Mouse (Mus musculus): Measurements from ENCODE around the gene Med4.
A peak's percentile ranks its signal among the peaks of the same experiment; 100 is the strongest.
"Not testable (repeated sequence)": the region's sequence is repeated elsewhere in the genome, so short reads cannot be mapped to it uniquely, and the experiment has no call there.

Med4 gene

DNA sequence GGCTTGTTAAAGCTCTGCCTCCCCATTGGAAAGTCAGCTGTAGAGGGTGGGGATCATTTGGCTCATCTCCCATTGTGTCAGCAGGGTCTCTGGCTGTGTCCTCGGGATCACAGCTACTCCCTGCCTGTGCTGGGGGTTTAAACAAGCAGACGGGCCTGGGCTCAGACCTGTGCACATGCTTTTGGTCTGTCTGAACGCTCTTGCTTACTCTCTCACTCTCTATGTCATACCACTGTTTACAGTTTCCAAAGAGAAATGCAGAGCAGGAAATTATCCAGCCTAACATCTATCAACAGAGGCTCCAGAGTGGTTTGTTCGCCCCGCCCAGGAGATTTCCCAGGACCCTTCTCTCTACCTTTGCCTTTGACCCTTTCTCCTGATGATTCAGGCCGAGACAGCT, 8.1 kb upstream of the Med4 start:
- no peak for DNase-seq (ENCODE audit: low read depth)

DNA sequence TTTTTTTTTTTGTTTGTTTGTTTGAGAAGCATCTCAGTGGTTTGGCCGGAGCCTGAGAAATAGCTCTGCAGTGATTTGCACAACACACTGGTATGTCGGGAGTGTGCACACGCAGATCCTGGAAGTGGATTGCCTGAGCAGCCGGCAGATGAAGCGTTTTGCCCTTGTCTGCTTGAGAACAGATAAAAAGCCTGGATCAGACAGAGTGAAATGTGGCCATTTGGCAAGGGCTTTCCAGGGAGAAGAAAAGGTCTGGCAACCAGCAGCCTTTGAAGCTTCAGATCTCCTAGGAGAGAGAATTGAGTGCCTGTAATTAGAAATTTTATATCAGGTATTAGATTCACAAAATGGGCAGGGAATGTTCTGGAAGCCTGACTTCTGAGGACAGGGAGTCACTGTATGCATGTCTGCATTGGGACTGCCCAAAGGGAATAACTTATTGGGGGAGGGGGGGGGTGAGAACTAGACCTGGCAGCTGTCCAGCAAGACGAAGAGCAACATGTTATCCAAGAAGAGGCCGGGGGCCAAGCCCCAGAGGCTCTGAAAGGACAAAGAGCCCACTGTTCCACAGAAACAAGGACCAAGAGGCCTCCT, 7.1 kb upstream of the Med4 start:
- DNase-seq (ENCODE audit: low read depth) = no peak

- no peak for DNase-seq (ENCODE audit: low read depth)
Observed at GRCm38 (mm10) chr14:73503237-73503933, 6.4 kb upstream of the Med4 start.

GRCm38 (mm10) chr14:73506283-73506682, 3.5 kb upstream of the Med4 start:
- no peak for DNase-seq (ENCODE audit: low read depth)

- DNase-seq (ENCODE audit: low read depth) = peak; percentile 65
Observed at GRCm38 (mm10) chr14:73507200-73507599, 2.6 kb upstream of the Med4 start.

- peak; percentile 88 for DNase-seq (ENCODE audit: low read depth)
Observed at GRCm38 (mm10) chr14:73507702-73508376, 2.0 kb upstream of the Med4 start.

DNA sequence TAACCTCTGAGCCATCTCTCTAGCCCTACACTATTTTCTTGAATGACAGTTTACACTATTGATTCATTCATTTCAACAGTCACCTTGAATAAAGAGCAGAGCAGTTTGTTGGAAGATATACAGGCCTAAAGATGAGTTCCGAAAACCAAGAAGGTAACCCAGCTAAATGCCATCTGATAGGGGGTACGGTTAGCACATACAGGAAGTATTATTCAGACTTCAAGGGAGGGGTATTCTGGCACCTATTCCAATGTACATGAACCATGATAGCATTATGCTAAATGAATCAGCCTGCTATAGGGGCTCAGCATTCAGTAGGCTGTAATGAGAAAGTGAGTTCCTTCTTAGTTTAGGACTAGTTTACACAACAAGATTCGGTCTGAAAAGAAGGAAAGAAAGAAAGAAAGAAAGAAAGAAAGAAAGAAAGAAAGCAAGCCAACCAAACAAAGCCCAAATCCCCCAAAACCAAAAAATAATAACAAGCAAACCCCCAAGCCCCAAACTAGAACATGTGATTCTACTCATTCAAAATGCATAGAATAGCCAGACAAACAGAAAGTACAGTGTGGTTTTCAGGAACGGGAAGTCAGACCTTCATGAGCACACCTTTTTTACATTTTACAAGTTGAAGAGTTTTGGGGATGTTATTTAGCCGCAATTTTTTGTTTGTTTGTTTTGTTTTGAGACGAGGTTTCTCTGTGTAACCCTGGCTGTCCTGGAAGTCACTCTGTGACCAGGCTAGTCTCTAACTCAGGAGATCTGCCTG, 1.0 kb upstream of the Med4 start:
- peak; percentile 81 for DNase-seq (ENCODE audit: low read depth)

- DNase-seq (ENCODE audit: low read depth) = peak; percentile 58
Observed at GRCm38 (mm10) chr14:73524136-73524535, 14.3 kb downstream of the Med4 start.

DNA sequence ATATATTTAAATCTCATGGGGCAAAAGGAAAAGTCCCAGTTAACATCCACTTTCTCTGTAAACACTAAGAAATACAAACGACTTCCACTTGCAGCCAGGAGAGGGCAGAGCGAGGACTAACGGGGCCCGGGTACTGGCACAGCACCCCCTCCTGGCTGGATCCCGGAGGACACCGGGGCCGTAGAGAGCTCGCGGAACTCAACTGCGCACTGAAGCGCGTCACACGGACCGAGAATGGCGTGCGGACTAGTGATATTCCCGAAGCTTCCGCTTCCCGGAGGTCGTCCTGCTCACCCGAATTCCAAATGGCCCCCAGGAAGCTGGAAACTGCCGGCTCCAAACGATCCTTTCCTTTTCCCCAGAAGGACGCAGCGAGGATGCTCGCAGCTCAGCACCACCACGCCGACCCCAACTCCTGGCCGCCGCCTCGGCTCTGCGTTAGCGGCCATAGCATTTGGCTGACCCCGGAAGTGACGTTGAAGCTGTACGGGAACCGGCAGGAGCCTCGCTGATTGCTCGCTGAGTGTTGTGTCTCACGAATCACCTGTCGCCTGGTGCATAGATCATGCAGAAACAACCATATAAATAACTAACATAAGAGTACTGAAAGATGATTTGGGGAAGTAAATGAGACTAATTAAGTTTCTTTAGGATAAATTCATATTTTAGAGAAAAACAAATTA, 15.1 kb downstream of the Med4 start, which contains the start of gene Sucla2:
TSS of gene Sucla2 (plus strand) at position 554 of the 683 bp plus-strand sequence.
- peak; percentile 97 for DNase-seq (ENCODE audit: low read depth)

GRCm38 (mm10) chr14:73528661-73529060, 18.8 kb downstream of the Med4 start:
- DNase-seq (ENCODE audit: low read depth) = not testable (repeated sequence)

DNA sequence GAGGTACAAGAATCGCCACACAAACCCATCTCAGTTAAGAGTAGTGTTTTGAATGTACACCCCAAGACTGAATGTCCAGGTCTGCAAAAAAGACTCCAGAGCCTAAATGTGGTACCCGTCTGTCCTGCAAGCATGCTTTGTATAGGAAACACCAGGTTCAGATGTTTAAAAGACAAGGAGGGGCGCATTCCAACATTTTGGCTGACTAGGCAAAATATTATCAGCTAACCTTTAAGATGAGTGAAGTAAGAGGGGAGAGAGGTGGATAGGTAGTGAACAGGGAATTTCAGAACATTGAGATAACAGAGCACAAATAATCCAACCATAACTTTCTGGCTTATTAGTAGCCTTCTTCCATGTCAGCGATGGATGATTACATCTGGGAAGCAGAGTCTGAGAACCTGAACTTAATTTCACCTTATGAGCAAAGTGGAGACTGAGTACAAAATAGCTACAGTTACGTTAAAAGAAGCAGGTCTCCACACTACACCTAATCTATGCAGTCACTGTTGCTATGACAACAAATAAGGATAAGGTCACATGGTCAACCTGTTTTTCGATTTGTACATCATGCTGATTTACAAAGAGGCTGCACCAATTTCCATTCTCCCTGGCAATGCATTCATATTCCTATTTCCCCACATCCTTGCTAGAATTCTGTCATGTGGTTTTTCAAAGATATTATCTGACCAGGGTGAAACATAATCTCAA, 24.1 kb downstream of the Med4 start:
- DNase-seq (ENCODE audit: low read depth) = no peak

- DNase-seq (ENCODE audit: low read depth) = no peak
Observed at GRCm38 (mm10) chr14:73535641-73536040, 25.8 kb downstream of the Med4 start.

DNA sequence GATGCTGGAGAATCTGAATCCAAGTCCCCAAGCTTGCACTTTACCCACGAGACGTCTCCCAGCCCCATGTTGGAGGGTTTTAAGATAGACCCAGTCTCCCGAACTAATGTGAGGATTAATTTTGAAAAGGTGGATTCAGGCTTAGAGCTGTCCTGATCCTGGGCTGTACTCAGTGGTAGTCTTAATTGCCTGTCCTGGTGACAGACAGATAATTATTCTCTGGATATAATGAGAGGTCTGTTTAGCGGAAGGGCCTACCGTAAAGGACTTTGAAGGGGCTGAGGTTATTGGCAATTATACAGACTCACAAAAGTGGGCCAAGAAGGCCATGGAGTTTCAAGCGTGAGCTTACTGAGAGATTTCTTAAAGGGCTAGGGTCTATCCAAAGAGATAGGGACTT, 34.0 kb downstream of the Med4 start:
- DNase-seq (ENCODE audit: low read depth) = no peak

DNA sequence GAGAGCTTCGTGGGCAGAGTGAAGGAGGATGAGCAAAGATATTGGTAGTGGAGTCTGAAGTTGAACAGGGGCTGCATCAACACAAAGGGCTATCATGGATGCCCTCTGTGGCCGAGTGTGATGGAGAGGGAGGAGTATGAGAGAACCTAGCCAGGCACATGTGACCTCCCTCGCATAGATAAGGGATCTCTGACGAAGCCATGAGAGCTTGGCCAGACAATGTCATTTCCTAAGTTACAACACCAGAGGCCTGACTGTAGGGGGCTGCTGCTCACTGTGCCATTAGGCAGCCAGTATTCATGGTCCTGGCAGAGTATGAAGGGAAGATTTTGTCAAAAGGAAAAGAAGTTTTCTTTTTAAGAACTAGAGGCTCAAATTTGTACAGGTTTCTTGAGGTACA, 37.2 kb downstream of the Med4 start:
- peak; percentile 84 for DNase-seq (ENCODE audit: low read depth)

DNA sequence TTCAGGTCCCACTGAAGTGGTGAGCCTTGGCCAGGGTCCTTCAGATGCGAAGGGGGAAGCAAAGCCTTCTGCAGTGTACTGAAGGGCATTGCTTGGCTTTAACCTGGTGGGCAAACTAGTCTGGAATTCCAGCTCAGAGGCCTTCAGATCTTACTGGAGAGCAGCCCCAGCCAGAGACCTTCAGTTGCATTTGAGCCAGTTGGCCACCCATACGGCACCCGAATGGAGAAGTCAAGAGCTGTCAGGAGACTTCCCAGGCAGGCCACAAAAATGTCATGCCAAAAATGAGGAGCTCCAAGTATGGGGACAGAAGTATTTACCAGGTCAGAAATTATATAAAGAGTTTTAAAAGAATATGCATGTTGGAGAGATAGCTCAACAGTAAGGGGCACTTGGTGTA, 38.2 kb downstream of the Med4 start, which contains the start of gene Nudt15:
TSS of gene Nudt15 (minus strand) at position 192 of the 400 bp plus-strand sequence.
- DNase-seq (ENCODE audit: low read depth) = no peak

GRCm38 (mm10) chr14:73550291-73550690, 40.5 kb downstream of the Med4 start:
- DNase-seq (ENCODE audit: low read depth) = no peak

DNA sequence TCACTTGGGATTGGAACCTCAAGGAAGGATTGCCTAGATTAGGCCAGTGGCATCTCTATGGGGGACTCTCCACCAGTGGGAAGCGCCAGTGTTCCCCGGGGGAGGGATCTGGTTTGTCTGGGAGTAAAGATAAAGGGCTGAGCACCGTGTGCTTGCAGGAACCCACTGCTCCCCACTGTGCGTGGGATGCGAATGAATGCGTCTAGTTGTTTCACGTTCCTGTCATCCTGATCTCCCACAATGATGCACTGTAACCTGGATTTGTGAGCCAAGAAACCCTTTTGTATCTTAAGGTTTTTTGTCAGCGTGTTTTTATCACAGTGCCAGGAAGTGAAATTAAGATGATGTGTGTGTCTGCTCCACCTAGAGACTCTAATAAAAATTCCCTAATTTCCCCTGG, 40.9 kb downstream of the Med4 start:
- no peak for DNase-seq (ENCODE audit: low read depth)

- no peak for DNase-seq (ENCODE audit: low read depth)
Observed at GRCm38 (mm10) chr14:73551164-73551563, 41.3 kb downstream of the Med4 start.

GRCm38 (mm10) chr14:73552341-73553121, 42.7 kb downstream of the Med4 start:
- DNase-seq (ENCODE audit: low read depth) = peak; percentile 88

- peak; percentile 32 for DNase-seq (ENCODE audit: low read depth)
Observed at GRCm38 (mm10) chr14:73553122-73553696, 43.4 kb downstream of the Med4 start.

Measured in 416B (cell line).